Mouse (Mus musculus): ENCODE results near the gene Tmem169.

The Tmem169 gene

GRCm38 (mm10) chr1:72286904-72287303, 2.7 kb downstream of the Tmem169 start:
- DNase-seq (ENCODE audit: low spot score) = no peak

DNA sequence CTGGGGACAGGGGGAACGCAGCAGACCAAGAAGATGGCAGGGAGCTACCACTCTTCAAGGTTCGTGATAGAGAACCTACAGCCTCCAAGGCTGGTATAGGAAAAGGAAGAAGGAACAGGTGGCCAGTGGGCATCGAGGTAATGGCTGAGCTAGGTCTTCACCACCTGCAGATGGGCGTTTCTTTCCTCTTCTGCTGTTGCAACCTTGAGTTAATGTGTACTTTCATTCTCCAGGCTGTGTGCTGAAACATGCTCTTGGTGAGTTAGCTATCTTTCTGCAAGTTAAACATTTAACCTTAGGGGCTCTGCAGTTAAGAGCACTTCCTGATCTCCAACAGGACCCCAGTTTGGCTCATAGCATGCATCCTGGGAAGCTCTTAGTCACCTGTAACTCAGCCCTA, 3.7 kb downstream of the Tmem169 start:
- DNase-seq (ENCODE audit: low spot score) = no peak

GRCm38 (mm10) chr1:72288527-72289150, 4.5 kb downstream of the Tmem169 start:
- no peak for DNase-seq (ENCODE audit: low spot score)

DNA sequence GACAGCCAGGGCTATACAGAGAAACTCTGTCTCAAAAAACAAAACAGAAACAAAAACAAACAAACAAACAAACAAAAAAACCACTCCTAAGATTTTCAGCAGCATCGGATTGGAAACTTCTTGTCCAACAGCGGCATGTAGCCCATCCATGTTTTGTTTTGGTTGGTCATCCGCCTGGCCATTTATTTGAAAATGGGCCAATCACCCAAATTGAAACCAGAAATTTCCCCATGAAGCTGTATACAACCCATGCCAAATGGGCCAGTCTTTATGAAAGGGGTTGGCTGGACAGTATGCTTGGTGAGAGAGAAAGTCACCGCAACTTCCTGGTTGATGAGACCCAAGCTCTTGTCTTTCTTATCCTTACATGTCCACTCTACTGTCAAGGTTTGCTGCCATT, 6.7 kb downstream of the Tmem169 start:
- DNase-seq (ENCODE audit: low spot score) = no peak

GRCm38 (mm10) chr1:72291421-72291820, 7.3 kb downstream of the Tmem169 start:
- no peak for DNase-seq (ENCODE audit: low spot score)

GRCm38 (mm10) chr1:72291925-72292324, 7.8 kb downstream of the Tmem169 start:
- no peak for DNase-seq (ENCODE audit: low spot score)

- DNase-seq (ENCODE audit: low spot score) = no peak
These were observed 9.9 kb downstream of the Tmem169 start for GRCm38 (mm10) chr1:72293869-72294663.

GRCm38 (mm10) chr1:72295746-72296145, 11.6 kb downstream of the Tmem169 start:
- no peak for DNase-seq (ENCODE audit: low spot score)

- DNase-seq (ENCODE audit: low spot score) = no peak
These were observed 17.7 kb downstream of the Tmem169 start for GRCm38 (mm10) chr1:72301845-72302244.

DNA sequence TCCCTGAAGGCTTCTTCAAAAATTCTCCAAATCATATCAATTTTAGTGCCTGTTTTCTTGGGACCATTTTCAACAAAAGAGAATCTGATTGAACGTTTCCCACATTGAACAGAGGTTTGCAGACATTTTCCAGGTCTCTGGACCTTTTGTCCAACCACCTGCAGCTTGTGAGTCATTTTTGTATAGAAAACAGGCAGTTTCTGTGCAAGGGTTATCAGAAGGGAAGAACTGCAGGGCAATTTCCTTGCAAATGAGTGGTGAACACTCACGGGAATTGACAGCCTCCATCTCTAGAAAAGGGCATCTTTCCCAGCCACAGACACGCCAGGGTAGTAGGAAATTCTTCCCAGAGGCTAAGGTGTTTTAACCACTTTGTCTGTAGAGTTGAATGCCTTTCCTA, 22.1 kb downstream of the Tmem169 start:
- DNase-seq (ENCODE audit: low spot score) = no peak

GRCm38 (mm10) chr1:72306679-72307181, 22.6 kb downstream of the Tmem169 start:
- DNase-seq (ENCODE audit: low spot score) = peak; percentile 62

- DNase-seq (ENCODE audit: low spot score) = peak; percentile 89
These were observed 23.2 kb downstream of the Tmem169 start, which contains the start of gene Xrcc5 for GRCm38 (mm10) chr1:72307317-72307798. Gene Xrcc5, plus strand, starts transcription at chr1:72307421.

DNA sequence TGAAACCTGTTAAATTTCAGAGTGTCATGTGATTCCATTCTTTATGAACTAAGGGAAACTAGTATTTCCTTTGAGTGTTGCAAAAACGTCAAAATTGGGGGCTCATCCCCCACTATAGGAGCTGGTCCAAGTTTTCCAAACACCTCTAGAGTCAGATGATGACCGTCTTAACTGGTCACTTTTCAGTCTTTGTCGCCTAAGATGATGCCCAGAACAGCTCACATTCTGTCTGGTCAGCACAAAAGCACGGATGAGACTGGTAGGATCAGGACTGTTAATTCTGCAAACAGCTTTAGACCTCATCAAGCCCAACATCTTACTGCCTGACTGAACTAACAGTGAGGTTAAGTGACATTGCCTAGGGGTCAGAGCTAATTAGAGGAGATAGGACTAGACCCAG, 24.8 kb downstream of the Tmem169 start:
- DNase-seq (ENCODE audit: low spot score) = no peak

DNA sequence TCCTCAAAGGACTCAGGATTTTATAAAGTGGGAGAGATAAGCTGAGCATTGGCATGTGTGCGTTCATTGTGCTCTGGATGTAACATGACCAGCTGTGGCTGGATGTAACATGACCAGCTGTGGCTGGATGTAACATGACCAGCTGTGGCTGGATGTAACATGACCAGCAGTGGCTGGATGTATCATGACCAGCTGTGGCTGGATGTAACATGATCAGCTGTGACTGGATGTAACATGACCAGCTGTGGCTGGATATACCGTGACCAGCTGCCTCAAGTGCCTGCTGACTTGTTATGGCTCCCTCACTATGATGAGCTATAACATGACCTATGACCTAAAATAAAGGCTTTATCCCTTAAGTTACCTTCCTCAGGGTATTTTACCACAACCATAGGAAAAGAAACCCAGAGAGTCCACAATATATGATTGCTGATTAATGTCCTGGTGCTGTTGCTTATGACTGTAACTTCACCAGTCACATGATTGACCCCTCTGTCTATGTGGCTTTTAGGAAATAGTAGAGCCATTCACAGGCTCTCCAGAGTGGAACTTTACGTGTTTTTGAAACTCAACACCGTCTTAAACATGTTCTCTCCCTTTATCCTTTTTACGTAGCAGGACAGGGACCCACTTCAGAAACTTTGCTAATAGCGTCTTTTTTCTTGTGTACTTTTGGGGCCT, 25.7 kb downstream of the Tmem169 start:
- DNase-seq (ENCODE audit: low spot score) = no peak

DNA sequence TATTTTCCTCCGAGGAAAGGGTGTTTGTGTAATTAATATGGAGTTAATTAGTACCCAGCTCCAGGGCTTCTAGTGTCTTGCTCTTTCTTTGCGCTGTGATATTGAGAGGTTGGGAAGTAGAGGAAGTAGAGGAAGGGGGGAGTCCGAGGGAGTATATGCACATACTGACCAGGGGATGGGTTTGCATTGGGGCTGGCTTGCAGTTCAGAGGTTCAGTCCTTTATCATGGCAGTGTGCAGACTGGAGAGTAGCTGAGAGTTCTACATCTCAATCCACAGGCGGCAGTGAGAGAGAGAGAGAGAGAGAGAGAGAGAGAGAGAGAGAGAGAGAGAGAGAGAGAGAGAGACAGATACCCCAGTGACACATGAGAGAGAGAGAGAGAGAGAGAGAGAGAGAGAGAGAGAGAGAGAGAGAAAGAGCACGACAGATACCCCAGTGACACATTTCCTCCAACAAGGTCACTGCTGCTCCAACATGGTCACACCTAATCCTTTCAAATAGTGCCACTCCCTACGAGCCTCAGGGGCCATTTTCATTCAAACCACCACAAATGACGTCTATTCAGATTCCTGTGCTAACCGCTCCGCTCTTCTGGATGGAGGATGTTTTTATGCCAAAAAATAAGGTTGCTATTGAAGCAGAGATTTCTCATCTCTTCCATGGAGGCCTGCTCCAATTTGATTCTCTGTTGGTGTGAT, 28.7 kb downstream of the Tmem169 start:
- no peak for DNase-seq (ENCODE audit: low spot score)

GRCm38 (mm10) chr1:72313399-72314039, 29.4 kb downstream of the Tmem169 start:
- DNase-seq (ENCODE audit: low spot score) = no peak

- DNase-seq (ENCODE audit: low spot score) = no peak
These were observed 31.3 kb downstream of the Tmem169 start for GRCm38 (mm10) chr1:72315447-72315846.

DNA sequence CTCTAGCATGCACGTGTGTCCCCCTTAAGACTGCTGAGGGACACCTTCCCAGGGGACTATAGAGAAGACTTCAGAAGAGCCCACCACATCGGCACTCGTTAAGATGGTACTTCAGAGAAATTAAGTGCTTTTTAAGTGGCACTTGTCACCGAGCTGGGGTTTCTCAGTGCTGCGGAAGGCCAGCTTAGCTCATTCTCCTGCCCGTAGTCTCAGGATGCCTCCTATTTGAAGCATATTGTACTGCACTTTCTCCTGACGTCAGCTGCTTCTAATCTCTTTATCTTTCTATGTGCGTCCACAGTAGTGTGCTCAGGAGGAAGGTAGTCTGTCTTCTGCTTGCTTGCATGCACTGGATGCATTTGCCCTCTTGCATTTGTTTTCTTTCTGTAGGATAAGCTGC, 32.2 kb downstream of the Tmem169 start:
- no peak for DNase-seq (ENCODE audit: low spot score)

GRCm38 (mm10) chr1:72316901-72317300, 32.7 kb downstream of the Tmem169 start:
- DNase-seq (ENCODE audit: low spot score) = no peak

DNA sequence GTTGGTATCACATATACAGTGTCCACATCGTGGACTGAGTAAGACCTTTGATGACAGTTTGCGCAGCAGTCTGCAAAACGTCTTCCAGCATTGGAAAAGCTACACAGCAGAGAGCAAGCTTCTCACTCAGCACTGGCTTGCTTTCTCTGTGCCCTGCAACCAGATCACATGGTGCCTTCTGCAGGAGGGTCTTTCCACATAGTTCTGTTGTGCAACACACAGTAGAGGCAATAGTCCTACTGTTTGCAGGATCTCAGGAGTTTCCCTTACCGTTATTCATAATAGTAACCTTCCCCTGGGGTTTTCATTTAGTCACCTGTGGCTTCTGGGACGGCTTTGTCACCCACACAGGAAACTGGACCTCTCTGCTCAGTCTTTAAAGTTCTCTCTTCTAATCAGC, 36.6 kb downstream of the Tmem169 start:
- no peak for DNase-seq (ENCODE audit: low spot score)

GRCm38 (mm10) chr1:72323248-72323647, 39.1 kb downstream of the Tmem169 start:
- no peak for DNase-seq (ENCODE audit: low spot score)

Data from testis, postnatal 10 days (tissue).